Mouse (Mus musculus) heart, adult 2 months (tissue): Measurements from ENCODE around the gene Adgrf3.

Experiments used
- CTCF ChIP-seq: fragments of 200-600 bp; IDR thresholded peaks from 2 replicates; pipeline ENCODE4 v1.8.1; 2022; ENCODE audit warnings: antibody characterized with exemption, mild to moderate bottlenecking, moderate library complexity
- EP300 ChIP-seq: fragments of 200-500 bp; IDR thresholded peaks from 2 replicates; pipeline ENCODE4 v1.6.1; 2011; ENCODE audit warnings: low read depth, low read length, control low read depth; ENCODE audit not compliant: insufficient read depth
- POLR2A ChIP-seq: fragments of 200-500 bp; IDR thresholded peaks from 2 replicates; pipeline ENCODE4 v1.6.1; 2011; ENCODE audit warnings: mild to moderate bottlenecking, low read depth, low read length, control low read depth; ENCODE audit not compliant: insufficient read depth

DNA sequence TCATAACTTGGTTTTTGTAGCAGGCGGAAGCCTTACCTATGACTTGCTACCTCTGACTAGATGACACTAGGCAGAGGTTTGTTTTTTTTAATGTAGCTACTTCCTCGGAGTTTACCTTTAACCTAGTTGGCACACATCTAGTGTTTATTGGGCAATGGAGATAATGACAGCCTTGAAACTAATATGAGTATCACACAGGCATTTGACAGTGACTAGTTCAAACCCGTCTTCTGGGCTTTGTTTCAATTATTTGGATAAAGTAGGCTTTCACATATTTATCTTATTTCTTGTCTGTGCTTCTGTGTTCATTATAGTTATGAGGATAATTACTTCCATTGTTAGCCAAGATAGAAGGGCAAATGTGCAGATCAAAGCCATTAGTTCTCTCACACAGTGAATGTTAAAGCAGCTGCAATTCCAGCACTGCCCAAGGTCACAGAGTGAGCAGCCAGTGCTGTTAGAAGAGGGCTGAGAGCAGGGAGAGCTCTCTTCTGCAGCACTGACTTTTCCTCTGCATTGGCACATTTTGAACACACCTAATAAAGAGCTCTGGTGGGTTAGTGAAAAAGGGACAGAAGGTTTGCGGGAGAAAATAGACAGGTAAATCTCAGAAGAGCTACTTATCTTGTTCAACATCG, 35.1 kb downstream of the Adgrf3 start:
- TF ChIP-seq POLR2A: no peak
- no peak for TF ChIP-seq CTCF
- no peak for TF ChIP-seq EP300
